Mouse (Mus musculus): Measurements from ENCODE around the gene Adgrl2.

- TF ChIP-seq EP300 (IDR thresholded peaks at IDR 0.05; ENCODE audit: insufficient read depth, low read depth, low read length), result no peak
- peak; percentile 37; the same call in 1 of the 2 replicates for TF ChIP-seq POLR2A (IDR thresholded peaks at IDR 0.05; ENCODE audit: insufficient read depth, low read depth, low read length)
- TF ChIP-seq CTCF (IDR thresholded peaks at IDR 0.05), result peak; percentile 47
Observed at GRCm38 (mm10) chr3:148990531-148991003, at the start of gene Adgrl2.
